Mouse (Mus musculus): ENCODE measurements around the gene Gm960.

- no peak for TF ChIP-seq POLR2A (IDR thresholded peaks at IDR 0.05; ENCODE audit: low read depth, low read length)
- no peak for TF ChIP-seq CTCF (IDR thresholded peaks at IDR 0.05; ENCODE audit: extremely low read depth, insufficient read length, insufficient replicate concordance, low read depth, low read length)
Measured at GRCm38 (mm10) chr19:4607406-4607805, 91.1 kb downstream of the Gm960 start.
